Mouse (Mus musculus) forebrain, embryonic 11.5 days (tissue): Measurements from ENCODE around the gene Tgfb1i1. TPM values are rescaled to one million over a fixed set of nuclear protein-coding genes. Genes with fewer than 3 reads are reported as not detected.
A peak's percentile ranks its signal among the peaks of the same experiment; 100 is the strongest.

Experiments
- ATAC-seq: fragments of 200-750 bp; cut with Nextera tagmentation; replicated peaks from 2 replicates; pipeline ENCODE4 v1.8.0; 2017; ENCODE audit warnings: moderate TSS enrichment; ENCODE audit not compliant: low FRiP score
- DNase-seq: peaks from one replicate; pipeline ENCODE4 v3.0.0-alpha.2; 2017; ENCODE audit warnings: low spot score
- H3K27ac ChIP-seq: fragments of 300-500 bp; sonication (generic); 2 replicates; pipeline ENCODE4 v1.5.1; 2014; ENCODE audit warnings: low read depth, low read length
- H3K27me3 ChIP-seq: fragments of 300-500 bp; sonication (generic); 2 replicates; pipeline ENCODE4 v1.6.1; 2014; ENCODE audit warnings: mild to moderate bottlenecking, low read length, mixed read lengths; ENCODE audit not compliant: control insufficient read depth, insufficient read depth
- H3K36me3 ChIP-seq: fragments of 300-500 bp; sonication (generic); 2 replicates; pipeline ENCODE4 v1.6.1; 2014; ENCODE audit warnings: mild to moderate bottlenecking, low read length, moderate library complexity, mixed read lengths; ENCODE audit not compliant: control insufficient read depth, insufficient read depth
- H3K4me1 ChIP-seq: fragments of 300-500 bp; sonication (generic); replicated peaks from 2 replicates; pipeline ENCODE4 v1.6.1; 2014; ENCODE audit warnings: low read length, mixed read lengths; ENCODE audit not compliant: control insufficient read depth, insufficient read depth
- H3K4me2 ChIP-seq: fragments of 300-500 bp; sonication (generic); 2 replicates; pipeline ENCODE4 v1.6.1; 2014; ENCODE audit warnings: low read depth, mild to moderate bottlenecking, low read length, moderate library complexity, mixed read lengths; ENCODE audit not compliant: severe bottlenecking
- H3K4me3 ChIP-seq: fragments of 300-500 bp; sonication (generic); 2 replicates; pipeline ENCODE4 v1.5.1; 2014; ENCODE audit warnings: low read depth, low read length
- H3K9ac ChIP-seq: fragments of 300-500 bp; sonication (generic); 2 replicates; pipeline ENCODE4 v1.6.1; 2014; ENCODE audit warnings: low read length
- H3K9me3 ChIP-seq: fragments of 300-500 bp; sonication (generic); 2 replicates; pipeline ENCODE4 v1.6.1; 2016; ENCODE audit warnings: low read length, mixed read lengths; ENCODE audit not compliant: control insufficient read depth
- WGBS: fragments of 180-500 bp; shearing (Covaris S2); extraction: QIAGEN DNeasy Blood & Tissue Kit; methylation state at CpG from one replicate; pipeline ENCODE4 v1.1.7; 2014; 5-methylcytosine and 5-hydroxymethylcytosine counted together
- polyA plus RNA-seq: library from polyadenylated mRNA; unstranded; fragments of >200 nt; fragmentation: Nextera tagmentation; extraction: Ambion mirVana; gene quantifications from 2 replicates; pipeline ENCODE4 v1.2.1, GENCODE M21; 2014

Tgfb1i1 gene
- polyA plus RNA-seq, 1 experiment from 2014 or later, result 35.5 TPM

DNA sequence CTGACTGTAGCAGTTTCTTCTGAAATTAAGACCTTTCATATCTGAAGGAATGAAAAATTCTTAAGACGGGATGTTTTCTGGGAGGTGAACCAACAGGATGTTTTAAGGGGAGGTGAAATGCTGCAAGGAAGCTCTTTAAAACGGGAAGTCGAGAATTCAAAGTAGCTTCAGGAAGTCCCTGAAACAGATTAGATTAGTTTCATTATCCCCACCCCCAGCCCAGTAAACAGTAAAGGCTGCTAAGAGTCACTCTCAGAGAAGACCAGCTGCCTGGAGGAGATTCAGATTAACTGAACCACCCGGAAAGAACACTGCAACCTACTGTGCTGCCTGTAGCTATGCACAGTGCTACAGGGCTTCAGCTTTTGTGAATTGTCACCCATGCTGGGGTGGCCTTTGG, 26.7 kb upstream of the Tgfb1i1 start:
- Histone ChIP-seq H3K4me2 (no peak overlapping the region), H3K9me3 (no peaks in the 10 kb centered on the region), H3K27me3 (no peaks in the 10 kb centered on the region), H3K9ac (no peak overlapping the region), H3K27ac (no peak overlapping the region), H3K36me3 (no peaks in the 10 kb centered on the region), H3K4me3 (no peak overlapping the region), H3K4me1 (no peaks in the 10 kb centered on the region)
- DNase-seq (no peak), ATAC-seq (no peak)
- 80% methylated on average over 4 of the region's 4 CpGs for WGBS

GRCm38 (mm10) chr7:128220936-128221335, 25.7 kb upstream of the Tgfb1i1 start:
- Histone ChIP-seq H3K4me3 (no peak overlapping the region), H3K36me3 (no peaks in the 10 kb centered on the region), H3K4me1 (no peaks in the 10 kb centered on the region), H3K9me3 (no peaks in the 10 kb centered on the region), H3K27me3 (no peaks in the 10 kb centered on the region), H3K4me2 (no peak overlapping the region), H3K9ac (no peak overlapping the region), H3K27ac (no peak overlapping the region)
- ATAC-seq, result no peak
- WGBS, result 90% methylated on average over 3 of the region's 3 CpGs
- DNase-seq, result no peak

GRCm38 (mm10) chr7:128231741-128232140, 14.9 kb upstream of the Tgfb1i1 start:
- Histone ChIP-seq H3K27me3 (no peaks in the 10 kb centered on the region), H3K4me1 (no peaks in the 10 kb centered on the region; the same call in 1 of the 2 replicates), H3K9ac (no peak overlapping the region), H3K4me2 (no peak overlapping the region), H3K27ac (no peak overlapping the region), H3K4me3 (no peak overlapping the region), H3K36me3 (no peaks in the 10 kb centered on the region), H3K9me3 (no peaks in the 10 kb centered on the region)
- DNase-seq (no peak), ATAC-seq (no peak)
- WGBS, result 48% methylated on average over 8 of the region's 8 CpGs

GRCm38 (mm10) chr7:128234796-128235195, 11.8 kb upstream of the Tgfb1i1 start:
- Histone ChIP-seq H3K27me3 (no peaks in the 10 kb centered on the region), H3K9ac (no peak overlapping the region), H3K27ac (no peak overlapping the region), H3K4me3 (no peak overlapping the region), H3K4me1 (no peaks in the 10 kb centered on the region; the same call in 1 of the 2 replicates), H3K36me3 (no peaks in the 10 kb centered on the region), H3K9me3 (no peaks in the 10 kb centered on the region), H3K4me2 (no peak overlapping the region)
- 81% methylated on average over 2 of the region's 2 CpGs for WGBS
- no peak for ATAC-seq
- DNase-seq, result no peak

- Histone ChIP-seq H3K4me3 (no peak overlapping the region), H3K9ac (no peak overlapping the region), H3K27ac (no peak overlapping the region), H3K4me1 (no peaks in the 10 kb centered on the region; the same call in 1 of the 2 replicates), H3K9me3 (no peaks in the 10 kb centered on the region), H3K4me2 (no peak overlapping the region), H3K27me3 (no peaks in the 10 kb centered on the region), H3K36me3 (no peaks in the 10 kb centered on the region; the same call in 1 of the 2 replicates)
- WGBS, result 87% methylated on average over 1 of the region's 1 CpGs
- no peak for ATAC-seq
- DNase-seq, result no peak
These were observed 11.1 kb upstream of the Tgfb1i1 start for GRCm38 (mm10) chr7:128235481-128235880.

- H3K4me3 ChIP-seq, result no peak overlapping the region
- DNase-seq (no peak), ATAC-seq (no peak)
- 93% methylated on average over 13 of the region's 13 CpGs for WGBS
- no peaks in the 10 kb centered on the region for H3K9me3 ChIP-seq
- no peak overlapping the region for H3K4me2 ChIP-seq
- no peaks in the 10 kb centered on the region; the same call in 1 of the 2 replicates for H3K4me1 ChIP-seq
- no peak overlapping the region; the same call in 1 of the 2 replicates for H3K9ac ChIP-seq
- no peaks in the 10 kb centered on the region; the same call in 1 of the 2 replicates for H3K36me3 ChIP-seq
- H3K27ac ChIP-seq, result no peak overlapping the region
- no peaks in the 10 kb centered on the region for H3K27me3 ChIP-seq
These were observed 10.2 kb upstream of the Tgfb1i1 start for GRCm38 (mm10) chr7:128236426-128236825.

DNA sequence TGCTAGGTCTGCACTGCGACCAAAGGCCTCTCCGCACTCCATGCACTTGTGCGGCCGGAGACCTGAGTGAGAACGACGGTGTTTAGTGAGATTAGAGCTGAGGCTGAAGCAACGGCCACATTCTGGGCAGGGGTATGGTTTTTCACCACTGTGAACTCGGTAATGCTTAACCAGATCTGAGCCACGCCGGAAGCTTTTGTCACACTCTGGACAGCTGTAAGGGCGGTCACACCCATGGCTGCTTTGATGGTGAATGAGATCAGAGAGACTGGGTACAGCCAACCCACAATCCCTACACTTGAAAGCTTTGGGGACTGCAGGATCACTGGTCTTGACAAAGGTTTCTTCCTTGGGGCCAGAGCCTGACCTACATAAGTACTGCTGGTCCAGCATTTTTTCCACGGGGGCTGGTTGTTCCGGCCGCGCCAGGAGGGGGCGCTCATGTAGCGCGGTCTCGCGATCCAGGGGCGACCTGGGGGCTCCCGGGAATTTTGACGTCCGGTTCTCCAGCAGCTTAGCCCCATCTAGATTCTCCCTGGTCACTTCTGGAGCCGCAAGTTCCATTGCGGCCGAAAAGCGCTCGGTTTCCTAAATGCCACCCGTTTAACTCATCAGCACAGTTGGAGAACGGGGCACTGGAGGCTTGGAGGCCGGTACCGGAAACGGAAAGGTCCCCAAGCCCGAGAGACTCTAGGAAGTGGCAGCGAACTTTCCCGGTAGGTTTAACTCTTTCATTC, 9.6 kb upstream of the Tgfb1i1 start, which contains the start of gene Armc5:
Armc5 (plus strand) TSS at position 487 of the 737 bp plus-strand sequence.
- peak within 1 kb of the TSS; percentile 81 for H3K4me2 ChIP-seq
- H3K9ac ChIP-seq, result peak within 1 kb of the TSS; percentile 83
- H3K9me3 ChIP-seq, result no peaks in the 10 kb centered on the region
- peak within 1 kb of the TSS; percentile 69 for H3K4me3 ChIP-seq
- DNase-seq (peak; percentile 93), ATAC-seq (peak; percentile 24; the same call in 1 of the 2 replicates)
- WGBS, result 27% methylated on average over 37 of the region's 37 CpGs
- H3K4me1 ChIP-seq, result no peaks in the 10 kb centered on the region; the same call in 1 of the 2 replicates
- H3K36me3 ChIP-seq, result no peaks in the 10 kb centered on the region; the same call in 1 of the 2 replicates
- H3K27me3 ChIP-seq, result no peaks in the 10 kb centered on the region
- peak within 1 kb of the TSS; percentile 94 for H3K27ac ChIP-seq

DNA sequence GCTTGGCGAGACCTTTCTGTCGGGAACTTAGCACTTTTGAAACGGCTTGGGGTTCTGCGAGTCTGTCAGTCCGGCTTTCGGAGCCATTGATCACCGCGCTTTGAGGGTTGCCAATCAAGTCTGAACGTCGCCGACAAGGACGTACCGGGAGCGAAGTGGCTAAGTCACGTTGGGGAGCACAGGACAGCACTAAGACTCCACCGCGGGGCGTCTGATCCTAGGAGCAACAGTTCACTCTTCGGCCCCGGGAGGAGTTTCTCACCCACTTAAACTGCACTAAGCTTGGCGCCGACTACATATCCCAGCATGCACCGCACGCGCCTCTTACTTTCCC, 9.1 kb upstream of the Tgfb1i1 start:
- DNase-seq (no peak), ATAC-seq (no peak)
- WGBS, result under 1% methylated on average over 25 of the region's 25 CpGs
- H3K4me3 ChIP-seq, result peak overlapping the region; percentile 69
- H3K4me2 ChIP-seq, result peak overlapping the region; percentile 81
- H3K4me1 ChIP-seq, result no peaks in the 10 kb centered on the region; the same call in 1 of the 2 replicates
- H3K9me3 ChIP-seq, result no peaks in the 10 kb centered on the region
- peak overlapping the region; percentile 83 for H3K9ac ChIP-seq
- no peaks in the 10 kb centered on the region for H3K27me3 ChIP-seq
- peak overlapping the region; percentile 94 for H3K27ac ChIP-seq
- no peaks in the 10 kb centered on the region; the same call in 1 of the 2 replicates for H3K36me3 ChIP-seq
